Mouse (Mus musculus) intestine, embryonic 16.5 days (tissue): ENCODE measurements around the gene Cdc14a. TPM values are rescaled to one million over a fixed set of nuclear protein-coding genes. Genes with fewer than 3 reads are reported as not detected.

Experiments used
- ATAC-seq: fragments of 200-750 bp; cut with Nextera tagmentation; 2 replicates; pipeline ENCODE4 v1.8.0; 2017; ENCODE audit warnings: moderate TSS enrichment, moderate library complexity
- H3K27ac ChIP-seq: fragments of 300-500 bp; sonication (generic); 2 replicates; pipeline ENCODE4 v1.5.1; 2014; ENCODE audit warnings: mild to moderate bottlenecking, low read length
- H3K27me3 ChIP-seq: fragments of 300-500 bp; sonication (generic); replicated peaks from 2 replicates; pipeline ENCODE4 v1.6.1; 2014; ENCODE audit warnings: low read length, control low read depth, mixed read lengths; ENCODE audit not compliant: control insufficient read depth, insufficient read depth
- H3K36me3 ChIP-seq: fragments of 300-500 bp; sonication (generic); 2 replicates; pipeline ENCODE4 v1.6.1; 2014; ENCODE audit warnings: low read length, control low read depth; ENCODE audit not compliant: control insufficient read depth, insufficient read depth
- H3K4me1 ChIP-seq: fragments of 300-500 bp; sonication (generic); 2 replicates; pipeline ENCODE4 v1.6.1; 2014; ENCODE audit warnings: low read length, control low read depth, mixed read lengths; ENCODE audit not compliant: control insufficient read depth, insufficient read depth
- H3K4me2 ChIP-seq: fragments of 300-500 bp; sonication (generic); 2 replicates; pipeline ENCODE4 v1.6.1; 2014; ENCODE audit warnings: low read depth, low read length, control low read depth
- H3K4me3 ChIP-seq: fragments of 300-500 bp; sonication (generic); 2 replicates; pipeline ENCODE4 v1.5.1; 2014; ENCODE audit warnings: mild to moderate bottlenecking, low read length
- H3K9ac ChIP-seq: fragments of 300-500 bp; sonication (generic); 2 replicates; pipeline ENCODE4 v1.6.1; 2014; ENCODE audit warnings: low read depth, low read length
- H3K9me3 ChIP-seq: fragments of 300-500 bp; sonication (generic); 2 replicates; pipeline ENCODE4 v1.6.1; 2016; ENCODE audit warnings: low read length, control low read depth; ENCODE audit not compliant: control insufficient read depth
- WGBS: fragments of 180-500 bp; shearing (Covaris S2); extraction: QIAGEN DNeasy Blood & Tissue Kit; methylation state at CpG from one replicate; pipeline ENCODE4 v1.1.7; 2014; 5-methylcytosine and 5-hydroxymethylcytosine counted together
- polyA plus RNA-seq: library from polyadenylated mRNA; unstranded; fragments of >200 nt; fragmentation: Nextera tagmentation; extraction: Ambion mirVana; gene quantifications from 2 replicates; pipeline ENCODE4 v1.2.1, GENCODE M21; 2015

Gene Cdc14a
- polyA plus RNA-seq, 1 experiment from 2014 or later = 5.4 TPM

GRCm38 (mm10) chr3:116329976-116330375 is 93.9 kb downstream of the Cdc14a start:
- no peak overlapping the region for H3K4me2 ChIP-seq
- H3K27ac ChIP-seq = no peak overlapping the region
- H3K9me3 ChIP-seq = no peaks in the 10 kb centered on the region
- no peaks in the 10 kb centered on the region for H3K27me3 ChIP-seq
- H3K4me3 ChIP-seq = no peak overlapping the region
- H3K4me1 ChIP-seq = no peaks in the 10 kb centered on the region
- no peaks in the 10 kb centered on the region for H3K36me3 ChIP-seq
- no peak for ATAC-seq
- WGBS = 83% methylated on average over 8 of the region's 8 CpGs
- H3K9ac ChIP-seq = no peak overlapping the region

GRCm38 (mm10) chr3:116329023-116329762 is 94.6 kb downstream of the Cdc14a start:
- Histone ChIP-seq H3K36me3 (no peaks in the 10 kb centered on the region), H3K4me2 (no peak overlapping the region), H3K4me3 (no peak overlapping the region), H3K27me3 (no peaks in the 10 kb centered on the region), H3K9me3 (no peaks in the 10 kb centered on the region), H3K4me1 (no peaks in the 10 kb centered on the region), H3K9ac (no peak overlapping the region), H3K27ac (no peak overlapping the region)
- ATAC-seq = no peak
- WGBS = 84% methylated on average over 18 of the region's 18 CpGs

GRCm38 (mm10) chr3:116327616-116328004 is 96.2 kb downstream of the Cdc14a start:
- WGBS = 46% methylated on average over 10 of the region's 10 CpGs
- Histone ChIP-seq H3K4me2 (no peak overlapping the region), H3K9me3 (no peaks in the 10 kb centered on the region), H3K4me1 (no peaks in the 10 kb centered on the region), H3K27me3 (no peaks in the 10 kb centered on the region), H3K27ac (no peak overlapping the region), H3K36me3 (no peaks in the 10 kb centered on the region), H3K4me3 (no peak overlapping the region), H3K9ac (0 out of 2 replicates have a peak overlapping the region, but pooled peaks have one; percentile 6)
- ATAC-seq = 0 out of 2 replicates have a peak, but pooled peaks have one; percentile 14

- H3K4me3 ChIP-seq = no peak overlapping the region
- no peaks in the 10 kb centered on the region for H3K27me3 ChIP-seq
- H3K4me1 ChIP-seq = no peaks in the 10 kb centered on the region
- H3K9ac ChIP-seq = peak overlapping the region; percentile 26; the same call in 1 of the 2 replicates
- 9% methylated on average over 23 of the region's 23 CpGs for WGBS
- no peaks in the 10 kb centered on the region for H3K9me3 ChIP-seq
- H3K36me3 ChIP-seq = no peaks in the 10 kb centered on the region
- ATAC-seq = peak; percentile 64
- H3K27ac ChIP-seq = no peak overlapping the region
- H3K4me2 ChIP-seq = peak overlapping the region; percentile 48
These were observed 96.7 kb downstream of the Cdc14a start for GRCm38 (mm10) chr3:116327001-116327615.

GRCm38 (mm10) chr3:116325501-116325900 is 98.3 kb downstream of the Cdc14a start:
- no peaks in the 10 kb centered on the region for H3K27me3 ChIP-seq
- no peak overlapping the region for H3K27ac ChIP-seq
- WGBS = 83% methylated on average over 2 of the region's 2 CpGs
- no peak overlapping the region for H3K9ac ChIP-seq
- H3K36me3 ChIP-seq = no peaks in the 10 kb centered on the region
- H3K4me1 ChIP-seq = no peaks in the 10 kb centered on the region
- H3K4me3 ChIP-seq = no peak overlapping the region
- no peak overlapping the region for H3K4me2 ChIP-seq
- ATAC-seq = no peak
- H3K9me3 ChIP-seq = no peaks in the 10 kb centered on the region

- 92% methylated on average over 5 of the region's 5 CpGs for WGBS
- ATAC-seq = no peak
- H3K4me2 ChIP-seq = no peak overlapping the region
- H3K9me3 ChIP-seq = no peaks in the 10 kb centered on the region
- H3K4me1 ChIP-seq = no peaks in the 10 kb centered on the region
- H3K4me3 ChIP-seq = no peak overlapping the region
- no peaks in the 10 kb centered on the region for H3K36me3 ChIP-seq
- H3K9ac ChIP-seq = no peak overlapping the region
- H3K27ac ChIP-seq = no peak overlapping the region
- no peaks in the 10 kb centered on the region for H3K27me3 ChIP-seq
These were observed 104.1 kb downstream of the Cdc14a start for GRCm38 (mm10) chr3:116319696-116320095.

GRCm38 (mm10) chr3:116311838-116312237 is 112.0 kb downstream of the Cdc14a start:
- Histone ChIP-seq H3K9me3 (no peaks in the 10 kb centered on the region), H3K4me3 (no peak overlapping the region), H3K4me2 (no peak overlapping the region), H3K27me3 (no peaks in the 10 kb centered on the region), H3K27ac (no peak overlapping the region), H3K9ac (no peak overlapping the region), H3K36me3 (no peaks in the 10 kb centered on the region), H3K4me1 (no peaks in the 10 kb centered on the region)
- WGBS = 86% methylated on average over 4 of the region's 4 CpGs
- no peak for ATAC-seq

- Histone ChIP-seq H3K9ac (no peak overlapping the region), H3K4me2 (no peak overlapping the region), H3K27me3 (no peaks in the 10 kb centered on the region), H3K27ac (no peak overlapping the region), H3K9me3 (no peaks in the 10 kb centered on the region), H3K4me1 (no peaks in the 10 kb centered on the region), H3K4me3 (no peak overlapping the region), H3K36me3 (no peaks in the 10 kb centered on the region)
- WGBS = 89% methylated on average over 2 of the region's 2 CpGs
- no peak for ATAC-seq
These were observed 112.7 kb downstream of the Cdc14a start for GRCm38 (mm10) chr3:116311173-116311572.

GRCm38 (mm10) chr3:116310672-116311071 is 113.2 kb downstream of the Cdc14a start:
- Histone ChIP-seq H3K36me3 (no peaks in the 10 kb centered on the region), H3K4me2 (no peak overlapping the region), H3K9ac (no peak overlapping the region), H3K9me3 (no peaks in the 10 kb centered on the region), H3K4me3 (no peak overlapping the region), H3K4me1 (no peaks in the 10 kb centered on the region), H3K27me3 (no peaks in the 10 kb centered on the region), H3K27ac (no peak overlapping the region)
- 94% methylated on average over 4 of the region's 4 CpGs for whole genome bisulfite sequencing
- no peak for ATAC-seq
